Mouse (Mus musculus): ENCODE measurements at regions not wholly inside any gene's neighbourhood (a gene's known extent, or its start where the extent isn't known, plus 50 kb on each side); places are given as distances from the start of the nearest gene placed in this dataset.

DNA sequence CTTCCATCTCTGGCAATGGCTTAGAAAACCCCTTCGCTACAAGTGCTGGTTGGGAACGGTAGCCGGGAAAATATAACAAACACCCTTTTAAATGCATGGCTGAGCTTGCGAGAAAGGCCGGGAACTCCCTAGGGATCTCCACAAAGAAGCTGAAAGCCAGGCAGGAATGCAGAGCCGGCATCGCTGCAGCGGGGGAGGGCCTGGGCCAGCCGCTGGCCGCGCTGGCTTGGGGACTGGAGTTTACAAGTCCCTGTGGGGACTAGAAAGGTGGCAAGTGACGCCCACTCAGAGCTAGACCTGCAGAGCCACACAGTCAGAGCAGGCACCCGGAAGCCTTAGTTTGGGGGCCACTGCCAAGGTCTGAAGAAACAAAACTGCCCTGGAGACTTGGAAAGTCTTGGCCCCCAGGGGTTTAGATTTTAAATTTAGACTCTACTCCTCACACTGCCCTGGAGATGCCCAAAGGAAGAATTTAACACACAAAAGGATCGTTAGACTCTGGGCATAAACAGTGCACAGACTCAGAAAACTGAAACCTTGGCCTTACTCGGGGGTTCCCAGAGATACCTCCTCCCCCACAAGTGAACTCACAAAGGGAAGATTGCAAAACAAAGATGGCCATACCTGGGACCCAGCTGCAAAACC lies 59.4 kb downstream of the 1700001O22Rik start:
- Histone ChIP-seq H3K4me3 (replicated peaks) (no peak overlapping the region), H3K4me1 (ENCODE audit: control insufficient read depth) (no peaks in the 10 kb centered on the region)
- TF ChIP-seq GATA1 (IDR thresholded peaks at IDR 0.05; ENCODE audit: low read length) (no peak), TAL1 (IDR thresholded peaks at IDR 0.05; ENCODE audit: low read length) (no peak)

DNA sequence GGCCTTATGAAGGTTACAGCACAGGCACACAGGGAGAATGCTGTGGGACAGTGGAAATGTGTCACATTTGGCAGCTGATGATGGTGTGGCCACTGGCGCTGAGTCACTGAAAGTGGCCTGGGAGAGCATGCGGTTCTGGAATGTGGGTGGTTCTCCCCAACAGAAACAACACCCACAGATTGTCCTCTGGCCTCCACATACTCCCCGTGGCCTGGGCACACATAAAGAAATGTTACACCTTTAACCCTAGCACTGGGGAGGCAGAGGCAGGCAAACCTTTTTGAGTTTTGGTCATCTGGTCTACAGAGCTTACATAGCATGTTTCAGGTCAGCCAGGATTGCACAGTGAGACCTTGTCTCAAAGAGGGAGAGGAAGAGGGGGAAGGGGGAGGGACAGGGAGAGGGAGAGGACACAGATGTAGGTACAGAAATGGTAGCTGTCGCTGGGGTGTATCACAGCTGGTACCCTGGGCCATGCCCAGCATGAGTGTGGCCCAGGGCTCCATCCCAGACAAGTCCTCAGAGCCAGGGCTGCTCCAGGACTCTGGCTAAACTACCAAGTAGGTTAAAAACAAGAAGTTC lies 60.1 kb downstream of the 1700001O22Rik start:
- Histone ChIP-seq H3K4me3 (replicated peaks) (no peak overlapping the region), H3K27me3 (ENCODE audit: control insufficient read depth) (peaks cover 6% of the 10 kb centered on the region), H3K4me1 (ENCODE audit: control insufficient read depth) (no peaks in the 10 kb centered on the region), H3K9me3 (ENCODE audit: control insufficient read depth, low read length) (no peaks in the 10 kb centered on the region), H3K36me3 (ENCODE audit: control insufficient read depth) (no peaks in the 10 kb centered on the region)
- TF ChIP-seq GATA1 (IDR thresholded peaks at IDR 0.05; ENCODE audit: low read length): no peak
- TF ChIP-seq TAL1 (IDR thresholded peaks at IDR 0.05; ENCODE audit: low read length): no peak

More for the DNA sequence above, 59.4 kb downstream of the 1700001O22Rik start:
- H3K36me3 ChIP-seq (ENCODE audit: control insufficient read depth): no peaks in the 10 kb centered on the region
- H3K27me3 ChIP-seq (ENCODE audit: control insufficient read depth): peaks cover 6% of the 10 kb centered on the region
- H3K9me3 ChIP-seq (ENCODE audit: control insufficient read depth, low read length): no peaks in the 10 kb centered on the region

DNA sequence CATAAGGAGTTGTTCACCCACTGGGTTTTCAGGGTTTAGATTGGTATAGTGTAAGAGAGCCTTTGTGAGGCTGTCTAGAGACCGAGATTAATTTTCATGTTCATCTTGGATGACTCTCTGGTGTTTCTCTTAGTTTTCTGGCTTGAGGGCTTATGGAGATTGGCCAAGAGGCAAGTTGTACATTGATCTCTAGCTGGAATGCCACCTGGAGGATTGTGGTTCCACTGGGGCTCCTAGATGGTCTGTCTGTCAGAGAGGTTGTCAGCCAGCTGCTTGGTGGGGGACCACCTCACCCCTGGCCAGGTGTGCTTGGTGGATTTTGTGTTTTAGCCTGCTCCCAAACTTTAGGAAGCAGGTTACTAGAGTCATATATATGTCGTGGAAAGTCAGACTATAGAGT lies 62.0 kb downstream of the 1700001O22Rik start:
- no peak overlapping the region for H3K4me3 ChIP-seq (replicated peaks)
- no peaks in the 10 kb centered on the region for H3K4me1 ChIP-seq (ENCODE audit: control insufficient read depth)
- no peak for TF ChIP-seq GATA1 (IDR thresholded peaks at IDR 0.05; ENCODE audit: low read length)
- no peak for TF ChIP-seq TAL1 (IDR thresholded peaks at IDR 0.05; ENCODE audit: low read length)
- no peaks in the 10 kb centered on the region for H3K36me3 ChIP-seq (ENCODE audit: control insufficient read depth)
- H3K9me3 ChIP-seq (ENCODE audit: control insufficient read depth, low read length): no peaks in the 10 kb centered on the region
- peaks cover 6% of the 10 kb centered on the region for H3K27me3 ChIP-seq (ENCODE audit: control insufficient read depth)

DNA sequence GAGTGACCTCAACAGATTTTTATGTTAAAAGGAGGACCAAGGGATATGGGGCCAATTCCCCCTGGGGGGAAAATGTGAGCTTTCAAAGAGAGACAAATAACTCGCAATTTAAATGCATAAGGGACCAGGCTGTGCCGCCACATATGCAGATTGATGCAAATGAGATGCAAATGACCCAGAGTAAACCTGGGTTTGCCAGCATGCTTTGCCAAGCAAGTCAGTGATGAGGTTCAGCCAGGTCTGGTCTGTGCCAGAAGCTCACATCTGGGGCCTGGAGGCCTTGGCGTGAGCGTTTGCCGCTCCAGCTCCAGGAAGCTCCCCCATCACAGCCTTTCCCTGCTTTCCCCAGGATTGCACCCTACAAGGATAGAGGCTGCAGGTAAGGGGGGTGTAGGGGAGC lies 65.7 kb downstream of the 1700001O22Rik start:
- Histone ChIP-seq H3K27me3 (ENCODE audit: control insufficient read depth) (peaks cover 2% of the 10 kb centered on the region; the same call in 1 of the 2 replicates), H3K9me3 (ENCODE audit: control insufficient read depth, low read length) (no peaks in the 10 kb centered on the region), H3K4me1 (ENCODE audit: control insufficient read depth) (no peaks in the 10 kb centered on the region), H3K4me3 (replicated peaks) (no peak overlapping the region), H3K36me3 (ENCODE audit: control insufficient read depth) (no peaks in the 10 kb centered on the region)
- TF ChIP-seq GATA1 (IDR thresholded peaks at IDR 0.05; ENCODE audit: low read length) (no peak), TAL1 (IDR thresholded peaks at IDR 0.05; ENCODE audit: low read length) (no peak)

DNA sequence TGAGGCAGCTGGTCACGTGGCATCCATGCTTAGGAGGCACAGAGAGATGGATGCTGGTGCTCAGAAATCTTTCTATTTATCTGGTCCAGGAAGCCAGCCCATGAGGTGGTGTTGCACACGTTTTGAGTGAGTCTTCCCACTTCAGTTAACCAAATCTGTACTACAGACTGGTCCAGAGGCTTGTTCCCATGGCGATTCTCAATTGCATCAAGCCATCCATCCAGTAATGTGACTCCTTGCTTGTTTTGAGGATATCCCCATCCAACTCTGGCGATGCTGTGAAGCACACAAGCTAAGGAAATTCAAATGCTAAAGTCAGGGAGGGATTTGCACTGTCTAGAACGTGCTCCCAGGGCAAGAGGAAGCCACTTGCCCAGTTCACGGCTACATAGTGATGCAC lies 66.8 kb downstream of the 1700001O22Rik start:
- no peaks in the 10 kb centered on the region for H3K36me3 ChIP-seq (ENCODE audit: control insufficient read depth)
- H3K9me3 ChIP-seq (ENCODE audit: control insufficient read depth, low read length): no peaks in the 10 kb centered on the region
- no peaks in the 10 kb centered on the region for H3K27me3 ChIP-seq (ENCODE audit: control insufficient read depth)
- no peak overlapping the region for H3K4me3 ChIP-seq (replicated peaks)
- H3K4me1 ChIP-seq (ENCODE audit: control insufficient read depth): no peaks in the 10 kb centered on the region
- TF ChIP-seq GATA1 (IDR thresholded peaks at IDR 0.05; ENCODE audit: low read length) (no peak), TAL1 (IDR thresholded peaks at IDR 0.05; ENCODE audit: low read length) (no peak)

DNA sequence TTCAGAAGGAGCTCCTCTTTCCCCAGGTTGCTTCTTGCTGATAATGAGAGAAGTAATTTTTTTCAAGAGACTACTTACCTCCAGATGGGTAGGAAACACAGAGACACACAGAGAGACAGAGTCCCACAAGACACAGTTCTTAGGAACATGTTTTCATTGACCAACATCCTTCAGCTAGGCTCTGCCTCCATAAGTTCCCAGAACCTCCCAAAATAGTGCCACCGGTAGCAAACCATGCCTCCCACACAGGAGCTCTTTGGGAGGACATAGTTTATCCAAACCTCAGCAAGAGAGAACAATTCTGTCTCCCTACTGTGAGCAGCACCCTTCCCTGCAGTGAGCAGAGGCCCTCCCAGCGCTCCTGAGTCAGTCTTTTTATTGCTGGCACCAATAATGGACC lies 67.2 kb downstream of the 1700001O22Rik start:
- Histone ChIP-seq H3K27me3 (ENCODE audit: control insufficient read depth) (no peaks in the 10 kb centered on the region), H3K36me3 (ENCODE audit: control insufficient read depth) (no peaks in the 10 kb centered on the region), H3K4me3 (replicated peaks) (no peak overlapping the region), H3K9me3 (ENCODE audit: control insufficient read depth, low read length) (no peaks in the 10 kb centered on the region), H3K4me1 (ENCODE audit: control insufficient read depth) (no peaks in the 10 kb centered on the region)
- TF ChIP-seq TAL1 (IDR thresholded peaks at IDR 0.05; ENCODE audit: low read length) (no peak), GATA1 (IDR thresholded peaks at IDR 0.05; ENCODE audit: low read length) (no peak)

DNA sequence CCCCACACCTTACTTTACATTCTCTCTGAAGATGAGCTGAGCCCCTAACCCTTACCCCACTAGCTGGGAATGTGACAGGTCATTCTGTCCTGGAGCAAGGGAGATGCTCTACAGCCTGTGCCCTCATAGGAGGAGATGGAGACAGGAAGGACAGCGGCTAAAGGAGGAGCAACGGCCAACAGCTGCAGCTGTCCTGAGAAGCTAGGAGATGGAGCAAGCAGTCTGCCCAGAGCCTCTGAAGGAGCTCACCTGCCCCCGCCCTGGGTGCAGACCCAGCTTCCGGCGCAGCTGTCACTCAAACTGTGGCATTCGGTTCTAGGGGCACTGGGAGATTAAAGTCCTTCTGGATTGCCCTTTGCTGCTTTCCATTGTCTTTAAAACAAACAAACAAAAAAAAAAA lies 69.6 kb downstream of the 1700001O22Rik start:
- no peak overlapping the region for H3K4me3 ChIP-seq (replicated peaks)
- TF ChIP-seq GATA1 (IDR thresholded peaks at IDR 0.05; ENCODE audit: low read length): no peak
- TF ChIP-seq TAL1 (IDR thresholded peaks at IDR 0.05; ENCODE audit: low read length): no peak

DNA sequence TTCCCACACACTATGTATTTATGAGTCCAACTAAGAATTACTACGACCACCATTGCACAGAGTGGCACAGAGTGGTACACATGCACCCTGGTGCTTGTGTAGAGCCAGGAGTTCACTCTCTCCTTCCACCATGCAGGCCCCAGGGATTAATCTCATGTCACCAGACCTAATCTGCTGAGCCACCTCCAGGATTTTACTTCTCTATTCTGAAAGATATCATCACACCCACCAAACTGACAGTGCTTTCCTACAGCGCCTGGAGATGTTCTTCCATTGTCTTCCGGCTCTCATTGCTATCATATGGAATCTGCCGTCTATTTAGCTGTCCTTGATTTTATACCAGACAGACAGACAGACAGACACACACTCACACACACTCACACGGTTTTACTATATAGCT lies 71.6 kb downstream of the 1700001O22Rik start:
- Histone ChIP-seq H3K27me3 (ENCODE audit: control insufficient read depth) (peaks cover 4% of the 10 kb centered on the region), H3K4me1 (ENCODE audit: control insufficient read depth) (no peaks in the 10 kb centered on the region), H3K4me3 (replicated peaks) (no peak overlapping the region), H3K9me3 (ENCODE audit: control insufficient read depth, low read length) (no peaks in the 10 kb centered on the region), H3K36me3 (ENCODE audit: control insufficient read depth) (no peaks in the 10 kb centered on the region)
- TF ChIP-seq TAL1 (IDR thresholded peaks at IDR 0.05; ENCODE audit: low read length) (no peak), GATA1 (IDR thresholded peaks at IDR 0.05; ENCODE audit: low read length) (no peak)

More for the DNA sequence above, 69.6 kb downstream of the 1700001O22Rik start:
- no peaks in the 10 kb centered on the region for H3K9me3 ChIP-seq (ENCODE audit: control insufficient read depth, low read length)
- no peaks in the 10 kb centered on the region for H3K4me1 ChIP-seq (ENCODE audit: control insufficient read depth)
- H3K36me3 ChIP-seq (ENCODE audit: control insufficient read depth): no peaks in the 10 kb centered on the region
- H3K27me3 ChIP-seq (ENCODE audit: control insufficient read depth): no peaks in the 10 kb centered on the region

DNA sequence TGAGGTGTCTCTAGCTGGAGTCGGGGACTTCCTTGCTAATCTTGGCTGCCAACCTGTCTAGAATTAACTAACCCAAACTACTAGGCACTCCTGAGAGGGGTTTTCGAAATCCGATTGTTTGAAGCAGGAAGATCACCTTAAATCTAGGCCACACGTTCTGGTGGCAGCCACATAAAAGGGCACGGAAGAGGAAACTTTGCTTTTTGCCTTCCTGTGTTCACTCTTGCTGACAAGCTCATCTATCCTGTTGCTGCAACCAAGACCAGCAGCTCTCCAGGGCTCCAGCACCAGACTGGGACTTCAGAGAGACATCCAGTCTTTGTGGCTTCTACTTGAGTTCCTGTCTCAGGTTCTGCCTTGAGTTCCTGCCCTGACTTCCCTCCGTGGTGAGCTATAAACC lies 75.5 kb downstream of the 1700001O22Rik start:
- Histone ChIP-seq H3K4me1 (ENCODE audit: control insufficient read depth) (no peaks in the 10 kb centered on the region), H3K27me3 (ENCODE audit: control insufficient read depth) (peaks cover 26% of the 10 kb centered on the region), H3K9me3 (ENCODE audit: control insufficient read depth, low read length) (no peaks in the 10 kb centered on the region), H3K36me3 (ENCODE audit: control insufficient read depth) (no peaks in the 10 kb centered on the region), H3K4me3 (replicated peaks) (no peak overlapping the region)
- TF ChIP-seq TAL1 (IDR thresholded peaks at IDR 0.05; ENCODE audit: low read length) (no peak), GATA1 (IDR thresholded peaks at IDR 0.05; ENCODE audit: low read length) (no peak)
